Mouse (Mus musculus) urinary bladder, postnatal 14 days (tissue): ENCODE data around the gene Olfr364-ps1.

ENCODE experiments used
- DNase-seq: peaks from one replicate; pipeline ENCODE4 v3.0.0; 2021; ENCODE audit warnings: low spot score

Gene Olfr364-ps1

GRCm38 (mm10) chr2:37139022-37139421 lies at the start of gene Olfr364-ps1:
TSS of gene Olfr364-ps1 (plus strand) at chr2:37139322.
- no peak for DNase-seq

- no peak for DNase-seq
Measured at GRCm38 (mm10) chr2:37117810-37118209, 21.3 kb upstream of the Olfr364-ps1 start, which contains the start of gene Olfr362. TSS of gene Olfr362 (minus strand) at chr2:37117910.

GRCm38 (mm10) chr2:37187898-37188297 lies 48.8 kb downstream of the Olfr364-ps1 start, which contains the start of gene Olfr365:
TSS of gene Olfr365 (plus strand) at chr2:37188198.
- no peak for DNase-seq
